In the genomic region with DNA sequence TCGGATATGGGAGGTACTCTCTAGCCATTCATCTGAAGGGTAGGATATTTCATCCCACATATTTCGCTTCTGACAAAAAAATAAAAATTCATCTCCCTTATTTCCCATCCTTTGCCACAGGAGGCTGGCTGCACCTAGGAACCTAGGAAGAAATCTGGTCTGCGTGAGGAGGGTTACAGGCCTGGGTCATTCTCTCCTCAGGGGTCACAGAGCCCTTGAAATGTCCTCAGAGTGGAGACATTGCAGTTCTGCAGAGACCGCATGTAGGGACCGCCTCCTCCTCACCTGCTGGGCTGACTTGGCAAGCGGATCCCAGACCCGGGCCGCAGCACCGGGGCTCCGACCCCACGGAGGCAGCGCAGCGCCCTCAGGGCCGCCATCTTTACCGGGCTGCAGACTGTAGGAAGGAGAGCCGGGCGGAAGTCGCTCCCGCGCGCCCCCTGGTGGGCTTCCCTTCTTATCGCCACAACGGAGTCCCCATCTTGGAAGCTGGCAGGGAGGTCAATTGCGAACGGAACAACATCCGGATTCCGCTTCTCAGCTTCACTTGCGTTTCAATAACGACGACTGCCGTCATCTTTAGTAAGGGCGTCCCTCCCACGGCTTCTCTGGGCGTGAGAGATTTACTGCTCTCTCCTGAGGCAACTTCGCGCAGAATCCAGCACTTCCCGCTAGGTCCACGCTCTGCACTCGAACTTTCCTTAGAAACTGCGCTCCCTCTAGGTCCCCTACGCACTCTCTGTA, we compare ENCODE assay signal across 8 mouse cellular contexts. TPM values are rescaled to one million over a fixed set of nuclear protein-coding genes. Genes with fewer than 3 reads are reported as not detected.
DNase-seq lines count a peak whose midpoint lies in the region; ATAC-seq and TF ChIP-seq lines count a peak whose summit lies in the region.

No protein-coding gene starts in this region.

- peak; percentile 99 for DNase-seq in 3T3-L1 (ENCODE audit: low read depth, low spot score)
- peak; percentile 94 to 95 for DNase-seq in adrenal gland, postnatal 4 days (ENCODE audit: low spot score in 2 of 2)
- peak; percentile 100 for DNase-seq in embryonic facial prominence, embryonic 14.5 days (ENCODE audit: low spot score)
- peak; percentile 96 to 98 for DNase-seq in heart, adult 2 months
- peak; percentile 97 to 98 for DNase-seq in kidney, adult 8-10 months
- DNase-seq in spleen, postnatal 10 days (ENCODE audit: low spot score in 2 of 2): peak; percentile 95 to 98

- WGBS in embryonic facial prominence, embryonic 14.5 days: under 1% methylated on average over 41 of the region's 41 CpGs
- under 1% methylated on average over 41 of the region's 41 CpGs for WGBS in heart, adult 2 months
- WGBS in limb, embryonic 13.5 days: under 1% methylated on average over 41 of the region's 41 CpGs
- under 1% methylated on average over 41 of the region's 41 CpGs for WGBS in midbrain, embryonic 16.5 days

- peaks cover 1% of the 10 kb centered on the region for H3K79me2 ChIP-seq in heart, adult 2 months (replicated peaks; ENCODE audit: control insufficient read depth, insufficient read depth, low read length)

- peak; percentile 93 for ATAC-seq in embryonic facial prominence, embryonic 14.5 days (ENCODE audit: low read depth)
- peak; percentile 92 for ATAC-seq in limb, embryonic 13.5 days (ENCODE audit: low FRiP score, low read depth)
- peak; percentile 94 for ATAC-seq in midbrain, embryonic 16.5 days

- H3K9me3 ChIP-seq in embryonic facial prominence, embryonic 14.5 days (ENCODE audit: control insufficient read depth, low read length): no peaks in the 10 kb centered on the region
- no peaks in the 10 kb centered on the region for H3K9me3 ChIP-seq in limb, embryonic 13.5 days
- H3K9me3 ChIP-seq in midbrain, embryonic 16.5 days (replicated peaks; ENCODE audit: control insufficient read depth, low read length, poor library complexity, severe bottlenecking): no peaks in the 10 kb centered on the region

- H3K27ac ChIP-seq in embryonic facial prominence, embryonic 14.5 days (replicated peaks; ENCODE audit: low read depth, low read length): peak overlapping the region; percentile 93
- H3K27ac ChIP-seq in heart, adult 2 months: peak overlapping the region; percentile 98
- H3K27ac ChIP-seq in limb, embryonic 13.5 days: peak overlapping the region; percentile 90
- peak overlapping the region; percentile 75 for H3K27ac ChIP-seq in midbrain, embryonic 16.5 days (ENCODE audit: low read length)

- peak overlapping the region; percentile 64 for H3K4me2 ChIP-seq in embryonic facial prominence, embryonic 14.5 days (ENCODE audit: low read depth, low read length)
- peak overlapping the region; percentile 84 for H3K4me2 ChIP-seq in limb, embryonic 13.5 days (replicated peaks)
- peak overlapping the region; percentile 72 for H3K4me2 ChIP-seq in midbrain, embryonic 16.5 days (ENCODE audit: low read length)

- H3K27me3 ChIP-seq in embryonic facial prominence, embryonic 14.5 days (replicated peaks; ENCODE audit: control insufficient read depth, insufficient read depth, low read length): no peaks in the 10 kb centered on the region
- H3K27me3 ChIP-seq in heart, adult 2 months (ENCODE audit: control insufficient read depth, insufficient read depth, low read length): no peaks in the 10 kb centered on the region
- no peaks in the 10 kb centered on the region for H3K27me3 ChIP-seq in limb, embryonic 13.5 days
- no peaks in the 10 kb centered on the region for H3K27me3 ChIP-seq in midbrain, embryonic 16.5 days (ENCODE audit: control insufficient read depth, insufficient read depth, low read depth, low read length)

- TF ChIP-seq EP300 in heart, adult 2 months (IDR thresholded peaks at IDR 0.05; ENCODE audit: insufficient read depth, low read depth, low read length): peak; percentile 88

- peak overlapping the region; percentile 88 for H3K9ac ChIP-seq in embryonic facial prominence, embryonic 14.5 days (ENCODE audit: low read depth, low read length)
- H3K9ac ChIP-seq in heart, adult 2 months (ENCODE audit: low read depth, low read length): peak overlapping the region; percentile 84
- peak overlapping the region; percentile 90 for H3K9ac ChIP-seq in limb, embryonic 13.5 days
- peak overlapping the region; percentile 91 for H3K9ac ChIP-seq in midbrain, embryonic 16.5 days (ENCODE audit: low read depth, low read length)

- peak overlapping the region; percentile 77 for H3K4me3 ChIP-seq in embryonic facial prominence, embryonic 14.5 days (ENCODE audit: low read depth, low read length)
- H3K4me3 ChIP-seq in heart, adult 2 months: peak overlapping the region; percentile 90
- H3K4me3 ChIP-seq in limb, embryonic 13.5 days: peak overlapping the region; percentile 81
- H3K4me3 ChIP-seq in midbrain, embryonic 16.5 days (ENCODE audit: low read depth, low read length): peak overlapping the region; percentile 81

- peak; percentile 97; the same call in 1 of the 2 replicates for TF ChIP-seq CTCF in heart, adult 2 months (IDR thresholded peaks at IDR 0.05)

- TF ChIP-seq POLR2A in heart, adult 2 months (IDR thresholded peaks at IDR 0.05; ENCODE audit: insufficient read depth, low read depth, low read length): peak; percentile 95

- peaks cover 36% of the 10 kb centered on the region for H3K36me3 ChIP-seq in embryonic facial prominence, embryonic 14.5 days (ENCODE audit: control insufficient read depth, insufficient read depth, low read length)
- peaks cover 4% of the 10 kb centered on the region; the same call in 1 of the 2 replicates for H3K36me3 ChIP-seq in heart, adult 2 months (ENCODE audit: control insufficient read depth, insufficient read depth, low read length)
- H3K36me3 ChIP-seq in limb, embryonic 13.5 days: peaks cover 34% of the 10 kb centered on the region
- peaks cover 2% of the 10 kb centered on the region; the same call in 1 of the 2 replicates for H3K36me3 ChIP-seq in midbrain, embryonic 16.5 days (ENCODE audit: control insufficient read depth, insufficient read depth, low read length)

- H3K4me1 ChIP-seq in embryonic facial prominence, embryonic 14.5 days (ENCODE audit: control insufficient read depth, insufficient read depth, low read length): peaks cover 42% of the 10 kb centered on the region
- H3K4me1 ChIP-seq in heart, adult 2 months (ENCODE audit: control insufficient read depth, insufficient read depth, low read length): peaks cover 10% of the 10 kb centered on the region
- H3K4me1 ChIP-seq in limb, embryonic 13.5 days: peaks cover 57% of the 10 kb centered on the region
- peaks cover 26% of the 10 kb centered on the region for H3K4me1 ChIP-seq in midbrain, embryonic 16.5 days (ENCODE audit: control insufficient read depth, insufficient read depth, low read length)

- intact Hi-C loops in heart, adult 2 months (cut with DNase I): loop anchor here (1.0 to 2.0 kb wide), 2 partner anchors 24 to 34 kb away; a partner anchor contains a TSS

RNA-seq across cellular contexts. Expression of a gene that starts 3.3 kb away (rescaled TPM):
- total RNA-seq in adrenal gland, postnatal 4 days (2021): 1 to 10 TPM; 4.3 to 4.5 TPM
- polyA plus RNA-seq in embryonic facial prominence, embryonic 14.5 days (2014; fragmentation: Nextera tagmentation; extraction: Ambion mirVana): 11.7 and 13.1 TPM in 2 replicates
- 1 to 10 TPM in 1 of 2 experiments, under 1 TPM in 1; 0.29 to 1.5 TPM for total RNA-seq in heart, adult 2 months (2021)
- polyA plus RNA-seq in heart, adult 2 months (2012; rRNA removed): 0.92 and 0.94 TPM in 2 replicates
- 12.7 and 14.3 TPM in 2 replicates for polyA plus RNA-seq in limb, embryonic 13.5 days (2015; fragmentation: Nextera tagmentation; extraction: Ambion mirVana)
- 8.7 and 9.1 TPM in 2 replicates for polyA plus RNA-seq in midbrain, embryonic 16.5 days (2015; fragmentation: Nextera tagmentation; extraction: Ambion mirVana)

RNA-seq across cellular contexts. Expression of a gene that starts 4.3 kb away (rescaled TPM):
- total RNA-seq in adrenal gland, postnatal 4 days (2021): 100 to 1,000 TPM; 446 to 477 TPM
- 233 and 246 TPM in 2 replicates for polyA plus RNA-seq in embryonic facial prominence, embryonic 14.5 days (2014; fragmentation: Nextera tagmentation; extraction: Ambion mirVana)
- total RNA-seq in heart, adult 2 months (2021): 1,000 to 10,000 TPM; 1,369 to 1,610 TPM
- 997 and 1,250 TPM in 2 replicates for polyA plus RNA-seq in heart, adult 2 months (2012; rRNA removed)
- polyA plus RNA-seq in limb, embryonic 13.5 days (2015; fragmentation: Nextera tagmentation; extraction: Ambion mirVana): 253 and 254 TPM in 2 replicates
- 218 and 225 TPM in 2 replicates for polyA plus RNA-seq in midbrain, embryonic 16.5 days (2015; fragmentation: Nextera tagmentation; extraction: Ambion mirVana)

RNA-seq across cellular contexts. Expression of a gene that starts 12.7 kb away (rescaled TPM):
- total RNA-seq in adrenal gland, postnatal 4 days (2021): 10 to 100 TPM; 22.4 to 23.2 TPM
- 92.7 and 100 TPM in 2 replicates for polyA plus RNA-seq in embryonic facial prominence, embryonic 14.5 days (2014; fragmentation: Nextera tagmentation; extraction: Ambion mirVana)
- 10 to 100 TPM; 12.4 to 15.3 TPM for total RNA-seq in heart, adult 2 months (2021)
- polyA plus RNA-seq in heart, adult 2 months (2012; rRNA removed): 32.7 and 50.8 TPM in 2 replicates
- 37.8 and 39.1 TPM in 2 replicates for polyA plus RNA-seq in limb, embryonic 13.5 days (2015; fragmentation: Nextera tagmentation; extraction: Ambion mirVana)
- polyA plus RNA-seq in midbrain, embryonic 16.5 days (2015; fragmentation: Nextera tagmentation; extraction: Ambion mirVana): 15.9 and 19.3 TPM in 2 replicates

RNA-seq across cellular contexts. Expression of a gene that starts 22.0 kb away (rescaled TPM):
- total RNA-seq in adrenal gland, postnatal 4 days (2021): 100 to 1,000 TPM in 1 of 2 experiments, 10 to 100 TPM in 1; 18.3 to 847 TPM
- polyA plus RNA-seq in embryonic facial prominence, embryonic 14.5 days (2014; fragmentation: Nextera tagmentation; extraction: Ambion mirVana): 1.9 TPM in 2 replicates
- 1 to 10 TPM; 2.1 to 2.2 TPM for total RNA-seq in heart, adult 2 months (2021)
- polyA plus RNA-seq in heart, adult 2 months (2012; rRNA removed): 3.9 and 15.3 TPM in 2 replicates
- polyA plus RNA-seq in limb, embryonic 13.5 days (2015; fragmentation: Nextera tagmentation; extraction: Ambion mirVana): 2.0 and 15.7 TPM in 2 replicates
- 2.1 and 3.1 TPM in 2 replicates for polyA plus RNA-seq in midbrain, embryonic 16.5 days (2015; fragmentation: Nextera tagmentation; extraction: Ambion mirVana)

RNA-seq across cellular contexts. Expression of a gene that starts 23.2 kb away (rescaled TPM):
- total RNA-seq in adrenal gland, postnatal 4 days (2021): 10 to 100 TPM; 48.4 to 56.3 TPM
- 60.2 and 64.0 TPM in 2 replicates for polyA plus RNA-seq in embryonic facial prominence, embryonic 14.5 days (2014; fragmentation: Nextera tagmentation; extraction: Ambion mirVana)
- 10 to 100 TPM; 16.4 to 17.4 TPM for total RNA-seq in heart, adult 2 months (2021)
- 41.9 and 45.7 TPM in 2 replicates for polyA plus RNA-seq in heart, adult 2 months (2012; rRNA removed)
- 86.2 and 94.0 TPM in 2 replicates for polyA plus RNA-seq in limb, embryonic 13.5 days (2015; fragmentation: Nextera tagmentation; extraction: Ambion mirVana)
- 113 and 115 TPM in 2 replicates for polyA plus RNA-seq in midbrain, embryonic 16.5 days (2015; fragmentation: Nextera tagmentation; extraction: Ambion mirVana)

Comparison
In these comparisons a context has a peak if more than half of its experiments do, and no peak if none do; other contexts are left out.
1. Peak in every context shown above with its lines: DNase-seq, ATAC-seq, H3K4me3 ChIP-seq and H3K27ac ChIP-seq.